Mouse (Mus musculus): Measurements from ENCODE around the gene 1700007K13Rik.
A peak's percentile ranks its signal among the peaks of the same experiment; 100 is the strongest.

The 1700007K13Rik gene

DNA sequence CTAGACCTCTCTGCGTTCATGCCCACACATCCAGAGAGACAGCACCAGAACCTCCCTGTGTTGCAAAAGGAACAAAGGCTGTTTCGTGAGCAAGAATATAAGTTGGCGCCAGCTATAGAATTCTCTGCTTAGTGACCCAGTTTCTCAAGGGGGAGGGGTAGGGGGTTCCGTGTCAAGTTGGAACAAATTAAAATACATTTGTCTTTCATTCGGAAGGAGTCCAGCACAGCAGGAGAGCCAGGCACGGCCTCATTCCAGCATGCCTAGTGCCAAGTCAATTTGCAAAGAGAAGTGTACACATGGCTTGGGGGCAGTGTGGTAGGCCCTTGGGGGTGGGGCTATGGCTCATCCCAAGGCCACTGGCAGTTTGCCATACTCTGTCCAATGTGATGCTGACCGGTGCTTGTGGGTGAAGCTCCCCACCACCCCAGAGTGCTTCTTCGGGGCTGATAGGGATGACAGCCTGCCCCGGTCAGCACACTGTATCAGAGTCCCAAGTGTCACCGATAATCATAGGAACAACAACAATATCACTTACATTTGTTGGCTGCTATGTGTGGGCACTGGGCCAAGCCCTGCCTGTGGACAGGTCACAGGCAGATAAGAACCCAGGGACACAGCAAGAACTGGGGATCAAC, 50.6 kb downstream of the 1700007K13Rik start:
- peak; percentile 54 for ATAC-seq (ENCODE audit: low TSS enrichment)

DNA sequence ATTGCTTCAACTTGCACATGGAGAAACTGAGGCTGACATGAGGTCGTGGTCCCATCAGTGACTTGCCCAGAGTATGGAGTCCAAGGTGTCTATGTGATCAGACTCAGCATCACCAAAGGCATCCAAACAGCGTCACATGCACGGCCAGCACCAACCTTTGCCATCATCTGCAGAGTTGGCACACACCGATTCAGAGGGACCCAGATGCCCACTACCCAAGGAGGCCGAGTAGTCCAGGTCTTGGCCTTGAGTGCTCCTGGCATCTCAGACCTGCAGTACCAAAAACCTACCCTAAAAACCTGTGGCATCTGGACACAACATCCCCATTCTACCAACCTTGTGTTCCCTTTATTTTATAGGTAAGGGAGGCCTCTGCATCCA, 51.4 kb downstream of the 1700007K13Rik start:
- no peak for ATAC-seq (ENCODE audit: low TSS enrichment)

GRCm38 (mm10) chr2:28414116-28414756, 51.9 kb downstream of the 1700007K13Rik start:
- no peak for ATAC-seq (ENCODE audit: low TSS enrichment)

GRCm38 (mm10) chr2:28412936-28413335, 53.2 kb downstream of the 1700007K13Rik start:
- peak; percentile 66 for ATAC-seq (ENCODE audit: low TSS enrichment)
